Mouse (Mus musculus) urinary bladder, postnatal 25 days (tissue): ENCODE data around the gene Slc29a1.
A peak's percentile ranks its signal among the peaks of the same experiment; 100 is the strongest.

Experiments
- DNase-seq: peaks from one replicate; pipeline ENCODE4 v3.0.0; 2022; ENCODE audit warnings: low spot score

The Slc29a1 gene

GRCm38 (mm10) chr17:45610144-45610866 is 10.9 kb upstream of the Slc29a1 start:
- no peak for DNase-seq

- DNase-seq, result no peak
Measured at GRCm38 (mm10) chr17:45608396-45608795, 9.0 kb upstream of the Slc29a1 start.

GRCm38 (mm10) chr17:45606992-45607879 is 7.8 kb upstream of the Slc29a1 start:
- DNase-seq, result no peak

GRCm38 (mm10) chr17:45602984-45603383 is 3.6 kb upstream of the Slc29a1 start:
- DNase-seq, result no peak

GRCm38 (mm10) chr17:45601877-45602304 is 2.5 kb upstream of the Slc29a1 start, which contains the start of gene Mymx:
Mymx (minus strand) TSS chr17:45602102.
- no peak for DNase-seq

- DNase-seq, result no peak
Measured at GRCm38 (mm10) chr17:45601325-45601724, 1.9 kb upstream of the Slc29a1 start.

- no peak for DNase-seq
Measured at GRCm38 (mm10) chr17:45600267-45600666, 861 bp upstream of the Slc29a1 start.

- DNase-seq, result no peak
Measured at GRCm38 (mm10) chr17:45598891-45599290, 515 bp downstream of the Slc29a1 start.

- DNase-seq, result no peak
Measured at GRCm38 (mm10) chr17:45598376-45598775, 1.0 kb downstream of the Slc29a1 start.

GRCm38 (mm10) chr17:45597787-45598186 is 1.6 kb downstream of the Slc29a1 start:
- DNase-seq, result no peak

GRCm38 (mm10) chr17:45596631-45597396 is 2.6 kb downstream of the Slc29a1 start:
- DNase-seq, result peak; percentile 57

GRCm38 (mm10) chr17:45595736-45596390 is 3.5 kb downstream of the Slc29a1 start:
- DNase-seq, result no peak

- DNase-seq, result peak; percentile 73
Measured at GRCm38 (mm10) chr17:45594881-45595735, 4.3 kb downstream of the Slc29a1 start.

- no peak for DNase-seq
Measured at GRCm38 (mm10) chr17:45594195-45594594, 5.2 kb downstream of the Slc29a1 start.

GRCm38 (mm10) chr17:45593479-45593878 is 5.9 kb downstream of the Slc29a1 start:
- DNase-seq, result no peak

- no peak for DNase-seq
Measured at GRCm38 (mm10) chr17:45592606-45593431, 6.6 kb downstream of the Slc29a1 start.

- DNase-seq, result no peak
Measured at GRCm38 (mm10) chr17:45591701-45592605, 7.5 kb downstream of the Slc29a1 start.

- no peak for DNase-seq
Measured at GRCm38 (mm10) chr17:45590410-45590809, 9.0 kb downstream of the Slc29a1 start.

GRCm38 (mm10) chr17:45589844-45590243 is 9.6 kb downstream of the Slc29a1 start:
- no peak for DNase-seq
